Mouse (Mus musculus) 3T3-L1 (cell line): Measurements from ENCODE around the gene Tax1bp1.

Source experiments
- DNase-seq: peaks from one replicate; pipeline ENCODE4 v3.0.0-alpha.2; 2015; ENCODE audit warnings: low read depth, low spot score

The Tax1bp1 gene

DNA sequence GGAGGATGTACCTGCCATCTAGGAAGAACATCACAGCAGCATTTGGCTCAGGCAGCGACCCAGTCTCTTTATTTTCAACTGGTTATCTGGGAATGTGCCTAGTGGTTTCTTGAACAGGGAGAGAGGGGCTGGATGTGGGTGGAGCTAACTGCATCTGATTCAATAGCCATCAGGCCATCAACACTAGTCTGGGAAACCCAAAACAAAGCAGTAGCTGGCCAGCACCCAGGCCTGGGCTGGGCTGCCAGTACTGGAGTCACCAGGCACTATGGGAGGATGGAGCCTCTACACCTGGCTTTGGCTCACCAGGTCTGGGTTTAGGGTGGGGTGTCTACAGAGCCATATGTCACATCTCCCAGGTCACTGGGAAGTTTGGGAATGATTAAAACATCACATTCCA lies 83.2 kb downstream of the Tax1bp1 start:
- peak; percentile 43 for DNase-seq

GRCm38 (mm10) chr6:52797252-52797800 lies 83.8 kb downstream of the Tax1bp1 start:
- no peak for DNase-seq

GRCm38 (mm10) chr6:52802181-52802580 lies 88.7 kb downstream of the Tax1bp1 start:
- DNase-seq = no peak

- no peak for DNase-seq
Measured at GRCm38 (mm10) chr6:52805237-52805856, 91.8 kb downstream of the Tax1bp1 start.
